Mouse (Mus musculus) fat pad, adult 2 months (tissue): ENCODE measurements around the gene Rprd2.
"Not testable (repeated sequence)": the region's sequence is repeated elsewhere in the genome, so short reads cannot be mapped to it uniquely, and the experiment has no call there.

ENCODE experiments used
- DNase-seq: peaks from one replicate; pipeline ENCODE4 v3.0.0-alpha.2; 2011; ENCODE audit warnings: low read depth, low spot score; ENCODE audit errors: extremely low read depth

The Rprd2 gene

DNA sequence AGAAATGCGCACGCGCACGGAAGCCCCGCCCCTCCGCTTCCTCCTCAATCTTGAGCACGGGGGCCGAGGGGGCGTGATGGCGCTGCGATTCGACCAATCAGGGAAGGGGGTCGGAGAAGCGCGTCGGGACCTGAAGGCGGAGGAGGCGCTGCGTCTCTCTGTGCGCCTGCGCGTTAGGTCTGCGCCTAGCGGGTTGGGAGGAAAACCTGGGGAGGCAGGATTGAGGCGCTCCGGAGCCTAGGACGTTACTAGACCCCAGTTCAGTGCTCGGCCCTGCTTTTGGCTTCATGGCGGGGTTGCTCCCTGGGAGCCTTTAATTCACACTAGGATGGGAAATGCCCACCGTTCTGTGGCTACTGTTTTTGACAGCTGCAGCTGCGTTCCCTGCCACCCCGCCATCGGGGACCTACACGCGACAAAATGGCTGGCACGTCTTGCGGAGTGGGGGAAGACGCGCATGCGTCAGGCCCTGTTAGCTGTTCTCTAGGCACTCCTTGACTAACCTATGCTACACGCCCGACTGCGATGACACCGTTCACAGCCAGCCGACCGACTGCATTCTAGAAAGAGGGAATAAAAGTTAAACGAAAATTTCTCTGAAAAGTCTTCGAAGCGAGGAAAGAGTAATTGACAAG is 805 bp upstream of the Rprd2 start:
- DNase-seq: peak; percentile 78

DNA sequence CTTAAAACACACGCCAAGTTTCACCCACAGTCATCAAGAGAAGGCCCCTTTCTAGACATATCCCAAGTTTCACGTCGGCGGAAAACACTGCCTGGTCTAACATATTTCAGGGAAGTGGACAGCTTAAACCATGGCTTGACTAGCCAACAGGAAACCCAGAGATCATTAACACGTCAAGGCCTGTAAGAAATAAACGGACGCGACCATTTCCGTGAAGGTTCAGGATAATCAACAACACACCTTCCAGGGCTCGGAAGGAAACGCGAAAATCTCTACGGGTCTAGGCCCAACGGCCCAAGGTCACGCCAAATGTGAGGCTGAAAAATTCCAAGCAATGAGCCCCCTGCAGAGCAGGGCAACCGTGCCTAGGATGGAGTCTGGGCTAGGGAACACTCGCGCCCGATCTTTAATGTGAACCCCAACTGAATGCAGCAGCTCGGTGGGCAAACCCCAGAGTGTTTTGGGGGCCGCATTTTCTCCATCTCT is 594 bp downstream of the Rprd2 start:
- no peak for DNase-seq

DNA sequence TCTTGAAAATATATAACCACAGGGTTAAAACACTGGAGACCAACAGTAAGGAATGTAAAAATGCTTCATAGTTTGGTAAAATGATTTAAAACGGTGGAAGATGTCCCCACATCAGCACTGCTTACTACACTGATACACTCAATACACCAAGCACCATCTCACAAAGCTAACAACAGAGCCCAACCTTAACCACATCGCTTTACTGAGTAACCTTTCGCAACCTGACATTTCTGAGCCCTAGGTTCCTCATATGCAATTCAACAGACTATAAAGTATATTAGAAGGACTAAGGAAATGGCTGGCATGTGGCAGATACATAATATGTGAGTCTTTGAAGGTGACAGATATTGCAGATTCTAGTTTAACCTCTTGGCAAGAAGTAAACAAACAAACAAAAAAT is 2.0 kb downstream of the Rprd2 start:
- no peak for DNase-seq

DNA sequence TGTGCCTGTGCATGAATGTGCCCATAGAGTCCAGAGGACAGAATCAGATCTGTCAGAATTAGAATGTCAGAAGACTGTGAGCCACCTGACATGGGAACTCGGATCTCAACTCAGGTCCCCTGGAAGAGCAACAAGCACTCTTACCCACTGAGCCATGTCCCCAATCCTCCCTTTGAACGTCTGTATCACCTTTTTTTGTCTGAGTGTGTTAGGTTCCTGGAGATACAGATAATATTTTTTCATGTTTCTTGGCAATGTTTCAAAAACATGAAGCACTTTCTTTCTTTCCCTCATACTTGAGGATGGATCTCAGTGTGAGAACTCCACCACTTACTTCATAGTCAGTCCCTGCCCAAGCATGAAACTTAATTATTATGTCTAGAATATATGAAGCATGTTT is 10.3 kb downstream of the Rprd2 start:
- no peak for DNase-seq

DNA sequence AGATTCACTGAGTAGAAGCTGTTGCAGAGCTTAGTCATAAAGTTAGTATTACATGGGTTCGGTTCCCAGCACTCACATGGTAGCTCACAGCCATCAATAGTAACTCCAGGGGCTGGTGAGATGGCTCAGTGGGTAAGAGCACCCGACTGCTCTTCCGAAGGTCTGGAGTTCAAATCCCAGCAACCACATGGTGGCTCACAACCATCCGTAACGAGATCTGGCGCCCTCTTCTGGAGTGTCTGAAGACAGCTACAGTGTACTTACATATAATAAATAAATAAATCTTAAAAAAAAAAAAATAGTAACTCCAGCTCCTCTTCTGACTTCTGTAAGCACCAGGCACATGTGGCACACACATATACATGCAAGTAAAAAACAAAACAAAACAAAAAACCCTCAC is 11.0 kb downstream of the Rprd2 start:
- DNase-seq: not testable (repeated sequence)

DNA sequence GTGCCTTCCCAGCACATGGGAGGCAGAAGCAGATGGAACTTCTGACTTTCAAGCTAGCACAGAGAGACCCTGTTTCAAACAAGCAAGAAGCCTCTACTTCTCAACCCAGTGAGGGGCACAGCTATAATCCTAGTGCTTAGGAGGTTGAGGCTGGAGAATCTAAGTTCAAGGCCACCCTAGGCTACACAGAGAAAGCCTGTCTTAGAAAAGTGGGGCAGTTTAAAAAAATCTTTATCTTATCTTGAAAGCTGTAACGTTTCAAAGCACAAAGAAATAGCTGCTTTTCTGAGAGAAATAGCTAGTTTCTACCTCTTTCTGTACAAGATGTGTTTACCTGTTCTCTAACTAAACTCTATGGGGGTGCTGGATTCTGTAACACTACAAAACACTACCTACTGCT is 12.0 kb downstream of the Rprd2 start:
- no peak for DNase-seq

DNA sequence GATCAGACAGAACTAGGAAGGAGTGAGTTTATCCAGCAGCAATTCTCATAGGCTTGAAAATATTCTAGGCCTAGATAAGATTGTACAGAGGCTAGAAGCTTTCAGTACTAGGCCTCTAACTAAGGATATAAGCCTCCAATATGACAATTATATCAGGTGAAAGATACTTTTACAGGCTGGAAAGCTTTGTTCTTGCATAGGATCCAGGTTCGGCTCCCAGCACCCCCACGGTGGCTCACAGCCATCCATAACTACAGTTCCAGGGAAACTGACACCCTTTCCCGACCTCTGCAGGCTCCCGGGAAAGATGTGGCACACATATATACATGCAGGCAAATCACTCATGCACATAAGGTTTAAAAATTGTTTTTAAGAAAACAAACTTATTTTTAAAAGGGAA is 14.8 kb downstream of the Rprd2 start:
- no peak for DNase-seq

DNA sequence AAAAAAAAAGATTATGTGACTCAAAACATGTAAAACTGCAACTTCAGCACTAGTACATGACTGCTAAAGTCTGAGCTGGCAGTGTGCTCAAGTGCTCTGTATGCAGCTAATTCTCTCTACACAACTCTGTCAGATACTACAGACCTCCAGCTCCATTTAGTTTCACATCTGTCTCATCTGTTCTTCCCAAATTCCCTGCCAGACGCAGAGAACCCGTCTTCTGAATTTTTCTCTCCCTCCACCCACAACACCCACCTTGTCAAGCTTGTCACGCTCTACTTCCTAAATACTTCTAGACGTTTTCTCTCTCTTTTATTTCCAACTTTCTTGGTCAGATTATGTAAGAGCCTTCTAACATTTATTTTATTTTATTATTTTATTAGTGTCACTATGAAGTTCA is 19.9 kb downstream of the Rprd2 start:
- DNase-seq: no peak

DNA sequence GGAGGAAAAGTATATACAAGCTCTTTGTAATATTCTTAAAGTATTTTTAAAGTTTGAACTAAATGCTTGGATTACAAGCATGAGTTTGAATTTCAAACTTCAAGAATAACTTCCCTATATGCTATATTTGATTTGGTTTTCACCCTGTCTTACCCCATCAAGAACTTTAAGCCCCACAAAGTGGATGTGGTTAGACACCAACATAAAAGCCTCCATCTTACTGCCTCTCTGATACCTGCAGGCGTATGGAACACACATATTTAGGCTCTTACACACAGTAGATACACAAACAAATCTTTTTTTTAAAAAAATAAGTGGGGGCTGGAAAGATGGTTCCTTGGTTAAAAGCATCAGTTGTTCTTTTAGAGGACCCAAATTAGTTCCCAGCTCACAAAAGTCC is 24.4 kb downstream of the Rprd2 start:
- no peak for DNase-seq

DNA sequence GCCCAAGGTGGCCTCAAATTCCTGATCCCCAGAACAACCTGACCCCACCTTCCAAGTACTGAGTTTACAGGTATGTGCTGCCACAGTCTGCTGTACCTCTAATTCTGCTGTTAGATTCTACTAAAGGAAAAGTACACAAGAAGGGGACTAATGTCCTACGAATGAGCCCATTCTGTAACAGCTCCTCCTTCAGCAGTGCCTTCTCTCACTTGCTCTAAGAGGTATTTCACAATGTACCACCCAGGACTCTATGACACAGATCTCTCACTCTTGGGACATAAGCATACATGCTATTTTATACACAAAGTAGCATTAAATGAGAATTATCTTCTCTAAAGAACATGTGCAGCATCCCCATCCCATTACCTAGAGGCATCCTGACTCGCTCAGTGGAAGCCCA is 25.0 kb downstream of the Rprd2 start:
- no peak for DNase-seq

DNA sequence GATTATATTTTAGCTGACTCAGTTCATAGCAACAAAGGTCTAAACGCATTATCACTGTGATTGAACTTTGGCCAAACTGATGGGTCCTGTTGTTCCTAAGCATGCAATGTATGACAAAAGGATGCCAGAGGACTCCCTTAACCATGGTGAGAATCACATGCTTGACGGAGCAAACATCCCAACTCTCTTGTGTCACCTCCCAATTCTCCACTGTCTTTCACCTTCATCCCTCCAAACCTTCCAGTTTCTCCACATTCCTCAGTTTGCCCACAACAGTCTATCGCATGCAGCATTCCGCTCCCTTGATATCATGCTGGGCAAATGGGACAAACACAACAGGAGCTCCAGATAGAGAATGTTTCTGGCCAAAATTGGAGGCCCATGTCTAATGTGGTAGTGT is 33.2 kb downstream of the Rprd2 start:
- no peak for DNase-seq

DNA sequence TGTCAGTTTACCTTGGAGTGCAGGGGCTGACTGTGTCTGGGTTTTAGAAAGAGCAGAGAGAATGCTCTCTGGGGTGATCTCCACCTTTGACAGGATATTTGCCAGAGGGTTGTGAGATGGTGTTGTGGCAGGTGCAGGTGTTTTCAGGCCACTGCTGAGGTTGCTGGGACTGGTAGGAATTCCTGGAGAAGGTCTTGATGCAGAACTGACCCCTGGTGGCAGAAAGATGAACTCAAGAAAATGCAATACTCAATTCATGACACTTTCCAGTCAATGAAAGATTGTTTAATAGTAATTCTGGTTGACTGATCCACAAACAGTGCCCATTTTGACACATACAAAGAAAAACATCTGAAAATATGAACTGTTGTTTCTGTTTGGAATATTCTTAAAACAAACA is 46.7 kb downstream of the Rprd2 start:
- DNase-seq: no peak

DNA sequence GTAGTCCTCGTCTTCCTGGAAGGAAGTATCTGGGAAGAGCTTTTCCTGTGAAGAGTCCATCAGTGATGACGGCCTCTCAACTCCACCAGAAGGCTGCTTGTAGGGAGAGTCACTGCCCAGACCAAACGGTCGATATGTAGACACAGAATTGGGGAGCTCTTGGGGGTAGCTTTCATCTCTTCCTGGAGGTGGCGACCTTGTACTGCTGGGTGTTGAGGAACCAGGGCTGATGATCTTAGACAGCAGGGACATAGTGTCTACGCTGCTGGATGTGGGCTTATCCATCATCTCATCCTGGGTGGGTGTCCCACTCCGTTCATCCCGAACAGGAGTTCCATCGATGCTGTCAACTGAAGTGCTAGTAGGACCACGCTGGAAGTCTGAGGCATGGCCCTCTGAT is 53.1 kb downstream of the Rprd2 start:
- no peak for DNase-seq

DNA sequence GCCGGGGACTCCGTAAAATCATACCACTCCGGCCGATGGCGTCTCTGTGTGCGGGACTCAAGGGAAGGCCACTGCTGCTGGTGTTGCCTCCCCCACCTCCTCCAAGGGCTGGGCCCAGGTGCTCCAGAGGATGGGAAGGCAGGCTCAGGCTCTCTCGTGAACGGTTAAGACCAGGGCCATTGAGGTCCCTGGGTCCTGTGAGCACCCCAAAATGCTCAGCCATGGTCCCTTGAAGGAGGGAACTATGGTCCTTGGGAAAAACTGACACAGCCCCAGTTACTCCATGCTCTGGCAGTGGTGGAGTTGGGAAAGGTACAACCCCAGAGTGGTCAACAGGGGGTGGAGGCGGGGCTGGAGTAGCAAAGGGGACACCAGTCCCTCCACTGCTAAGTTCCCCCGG is 54.9 kb downstream of the Rprd2 start:
- DNase-seq: no peak

DNA sequence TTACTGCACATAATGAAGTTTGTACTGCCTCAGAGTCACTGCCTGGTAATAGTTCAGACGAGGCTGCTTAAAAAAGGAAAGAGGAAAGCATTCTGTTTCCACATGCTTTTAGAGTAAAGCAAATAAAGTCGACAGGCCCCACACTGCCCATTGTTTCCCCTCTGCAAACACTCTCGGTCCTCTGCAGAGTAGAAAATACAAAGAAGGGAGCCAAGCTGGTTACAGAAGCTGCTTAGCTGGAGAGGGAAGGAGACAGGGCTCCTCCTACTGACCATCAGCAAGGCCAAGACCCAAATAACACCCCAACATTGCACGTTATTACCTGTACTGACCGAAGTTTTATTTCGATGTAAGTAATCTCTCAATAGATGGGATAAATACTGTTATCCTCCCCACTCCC is 55.7 kb downstream of the Rprd2 start:
- DNase-seq: no peak

DNA sequence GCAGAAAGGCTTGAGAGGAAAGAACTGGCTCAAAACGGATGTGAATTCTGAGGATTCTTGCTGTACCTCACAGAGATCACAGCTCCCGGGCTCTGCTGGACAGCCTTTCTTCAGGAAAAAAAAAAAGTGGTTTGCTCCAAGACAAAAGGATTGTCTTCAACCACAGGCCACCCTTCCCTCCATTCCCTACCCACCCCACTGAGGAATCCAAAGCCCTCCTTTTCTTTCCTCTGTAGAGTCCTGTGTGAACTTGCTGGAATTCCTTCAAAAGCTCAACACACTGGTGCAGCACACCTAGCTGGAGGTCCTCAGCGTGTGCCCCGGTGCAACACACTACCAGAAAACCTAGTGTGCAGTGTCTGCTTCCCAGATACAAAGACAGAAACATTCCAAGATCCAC is 56.9 kb downstream of the Rprd2 start:
- no peak for DNase-seq

DNA sequence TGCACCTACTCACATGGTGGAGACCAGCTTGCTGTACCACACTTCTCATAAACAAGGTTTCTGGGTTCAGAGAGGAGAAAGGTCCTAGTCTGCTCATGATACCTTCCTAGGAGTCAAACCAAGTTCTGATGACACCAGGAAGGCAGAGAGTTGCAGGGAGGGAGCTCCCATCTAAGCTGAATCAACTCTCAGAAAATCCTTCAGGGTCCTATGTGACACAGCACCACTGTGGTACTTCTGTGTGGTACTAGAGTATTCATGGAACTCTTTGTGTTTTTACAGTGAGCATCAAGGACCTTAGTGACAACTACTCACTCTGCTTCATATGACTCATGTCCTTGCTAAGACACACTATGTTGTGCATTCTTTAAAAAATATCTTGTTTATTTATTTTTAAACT is 58.0 kb downstream of the Rprd2 start:
- DNase-seq: no peak

DNA sequence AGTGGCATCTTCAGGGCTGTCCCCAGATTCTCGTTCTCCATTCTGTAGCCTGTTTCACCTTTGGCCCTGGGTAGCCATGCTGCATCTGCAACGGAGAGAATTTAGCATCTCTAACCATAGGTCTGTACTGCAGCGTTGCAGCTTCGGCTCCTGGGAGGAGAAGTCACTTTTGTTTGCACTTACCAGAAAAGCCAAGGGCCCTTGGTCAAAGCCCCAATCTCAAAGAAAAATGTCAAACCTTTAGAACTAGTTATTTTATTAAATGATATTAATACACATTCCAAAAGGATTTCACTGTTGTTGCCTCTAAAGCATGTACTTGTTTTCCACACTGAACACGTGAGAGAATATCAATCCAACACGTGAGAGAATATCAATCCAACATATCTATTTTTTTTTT is 58.6 kb downstream of the Rprd2 start, which contains the start of gene Tars2:
Tars2 (minus strand) TSS at position 101 of the 400 bp plus-strand sequence.
- DNase-seq: no peak

DNA sequence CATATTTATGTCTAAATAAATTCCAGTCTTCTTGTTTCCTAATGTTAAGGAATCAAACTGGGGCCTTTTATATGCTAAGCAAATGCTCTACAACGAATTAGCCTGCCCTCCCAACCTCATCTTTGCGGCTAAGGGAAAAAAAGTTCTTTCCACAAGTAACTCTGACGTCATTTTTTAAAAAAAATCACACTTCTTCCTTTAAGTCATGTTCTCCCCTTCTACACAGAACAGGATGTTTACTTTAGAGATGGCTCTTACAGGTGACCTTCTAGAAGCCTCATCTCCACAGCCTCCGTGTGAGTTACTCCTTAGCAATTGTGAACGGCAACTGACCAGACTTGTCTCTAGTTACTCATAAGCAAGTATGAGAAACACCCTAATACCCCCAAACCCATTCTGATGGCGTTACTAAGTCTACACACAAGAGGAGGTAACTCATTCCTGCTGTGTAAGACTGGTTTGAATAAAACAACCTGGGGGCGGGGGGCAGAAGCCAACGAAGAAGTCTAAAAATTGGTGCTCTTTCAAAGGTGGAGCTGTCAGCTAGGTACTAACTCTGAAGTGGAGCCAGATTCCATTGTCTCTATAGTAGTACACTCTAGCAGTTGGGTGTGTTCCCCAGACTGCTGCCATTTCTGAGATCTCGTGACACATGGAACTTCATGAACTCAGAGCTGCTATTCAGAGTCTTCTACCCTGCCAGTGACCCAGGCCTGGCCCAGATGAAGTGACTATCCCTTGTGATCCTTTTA is 60.0 kb downstream of the Rprd2 start:
- DNase-seq: no peak

DNA sequence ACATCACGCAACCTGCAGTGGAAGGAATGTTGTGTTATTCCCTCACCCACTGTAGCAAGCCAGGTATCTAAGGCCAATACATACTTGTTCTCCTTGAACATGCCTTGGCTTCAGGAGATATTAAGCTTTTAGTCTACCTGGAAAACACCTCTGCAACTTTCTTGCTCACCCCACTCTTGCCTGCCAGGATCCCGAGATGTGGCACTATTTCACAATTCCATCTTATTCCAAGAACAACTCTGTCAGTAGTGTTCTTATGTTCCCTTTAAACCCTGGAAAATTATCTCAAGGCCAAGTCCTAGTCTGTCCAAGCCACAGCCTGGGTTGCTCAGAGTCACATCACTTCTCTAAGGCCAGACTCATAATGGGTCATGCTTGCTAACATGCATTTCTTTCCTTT is 61.9 kb downstream of the Rprd2 start:
- DNase-seq: peak; percentile 82

DNA sequence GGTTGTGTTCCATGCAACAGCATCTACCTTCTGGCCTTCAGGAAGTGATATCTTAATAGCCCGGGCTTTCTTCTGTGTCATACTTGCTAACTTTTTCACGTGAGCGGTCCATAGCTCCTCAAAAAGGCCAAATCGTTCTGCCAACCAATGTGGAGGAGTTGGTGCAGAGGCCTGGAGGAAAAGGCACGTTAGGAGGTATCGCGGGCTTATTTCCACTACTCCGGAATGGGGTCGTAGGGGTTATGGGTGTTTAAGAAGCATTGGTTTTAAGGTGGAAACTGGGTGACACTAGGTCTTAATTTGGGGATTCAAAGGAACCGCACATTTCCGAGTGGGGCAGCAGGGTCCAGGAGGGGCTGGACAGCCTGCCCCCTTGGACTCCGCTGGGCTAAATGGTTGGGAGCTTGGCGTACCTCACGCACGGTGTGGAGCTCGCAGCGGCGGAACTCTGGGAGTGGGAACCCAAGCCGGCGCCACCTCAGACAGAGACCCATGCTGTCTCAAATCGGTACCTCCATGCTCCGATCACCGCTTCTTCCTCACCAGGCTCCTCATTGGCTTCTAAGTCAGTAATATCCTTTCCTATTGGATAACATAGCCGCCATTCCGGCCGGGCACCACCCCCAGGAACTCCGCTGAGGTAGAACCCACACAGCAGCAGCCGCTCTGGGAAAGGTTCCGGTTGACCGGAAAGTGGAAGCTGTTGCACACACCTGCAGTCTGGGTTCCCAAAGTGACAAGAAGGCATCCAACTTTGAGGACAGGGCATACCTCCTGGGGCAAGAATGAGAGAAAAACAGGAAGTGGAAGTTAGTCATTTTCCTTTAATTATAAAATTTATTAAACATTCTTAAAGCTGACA is 64.1 kb downstream of the Rprd2 start:
- peak; percentile 56 for DNase-seq

DNA sequence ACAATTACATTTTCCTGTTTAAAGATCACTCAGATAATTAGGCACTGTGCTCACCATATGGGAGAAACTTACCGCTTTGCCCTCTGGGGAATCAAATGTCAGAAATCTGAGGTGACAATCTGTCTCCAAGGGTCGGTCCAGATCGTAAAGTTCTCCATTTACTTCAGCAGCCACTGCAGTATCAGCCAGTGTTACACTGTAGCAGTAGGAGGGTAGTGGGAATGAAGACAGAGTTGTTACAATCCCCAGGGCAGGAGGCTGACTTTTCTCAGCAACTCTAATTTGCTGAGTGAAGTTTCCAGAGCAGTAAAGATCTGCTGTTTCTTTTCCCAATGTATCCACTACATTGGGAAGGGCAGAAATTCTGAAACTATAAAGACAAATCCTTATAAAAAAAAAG is 65.7 kb downstream of the Rprd2 start:
- no peak for DNase-seq
